Mouse (Mus musculus): ENCODE data around the gene Ptov1. TPM values are rescaled to one million over a fixed set of nuclear protein-coding genes. Genes with fewer than 3 reads are reported as not detected.

Ptov1 gene
- polyA plus RNA-seq, 1 experiment from 2014 or later: 316 TPM

- WGBS: 1% methylated on average over 58 of the region's 58 CpGs
- DNase-seq (ENCODE audit: low spot score): no peak
- H3K4me1 ChIP-seq: peaks cover 27% of the 10 kb centered on the region
- H3K36me3 ChIP-seq: peaks cover 50% of the 10 kb centered on the region
- H3K27ac ChIP-seq: peak overlapping the region; percentile 62
- peak overlapping the region; percentile 53 for H3K4me3 ChIP-seq
- peaks cover 53% of the 10 kb centered on the region for H3K27me3 ChIP-seq (ENCODE audit: insufficient read depth, poor library complexity, severe bottlenecking)
- H3K9me3 ChIP-seq: no peaks in the 10 kb centered on the region
These were observed 29.9 kb downstream of the Ptov1 start for GRCm38 (mm10) chr7:44839491-44840191.

DNA sequence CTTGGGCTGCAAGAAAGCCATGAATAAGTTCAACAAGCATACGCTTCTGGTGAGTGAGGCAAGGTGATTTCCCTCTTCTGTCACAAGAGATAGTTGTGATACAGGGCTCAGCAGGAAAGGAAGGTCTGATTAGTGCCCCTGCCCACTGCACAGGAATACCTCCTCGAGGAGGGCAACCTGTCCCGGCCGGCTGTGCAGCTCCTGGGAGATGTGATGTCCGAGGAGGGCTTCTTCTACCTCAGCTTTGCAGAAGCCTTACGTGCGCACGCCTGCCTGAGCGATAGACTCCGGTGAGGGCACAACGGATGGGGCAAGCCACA, 30.5 kb downstream of the Ptov1 start:
- Histone ChIP-seq H3K27ac (peak overlapping the region; percentile 62), H3K27me3 (ENCODE audit: insufficient read depth, poor library complexity, severe bottlenecking) (peaks cover 53% of the 10 kb centered on the region), H3K4me1 (peaks cover 27% of the 10 kb centered on the region), H3K9me3 (no peaks in the 10 kb centered on the region), H3K4me3 (peak overlapping the region; percentile 53), H3K36me3 (peaks cover 45% of the 10 kb centered on the region)
- no peak for DNase-seq (ENCODE audit: low spot score)
- WGBS: 26% methylated on average over 11 of the region's 11 CpGs

DNA sequence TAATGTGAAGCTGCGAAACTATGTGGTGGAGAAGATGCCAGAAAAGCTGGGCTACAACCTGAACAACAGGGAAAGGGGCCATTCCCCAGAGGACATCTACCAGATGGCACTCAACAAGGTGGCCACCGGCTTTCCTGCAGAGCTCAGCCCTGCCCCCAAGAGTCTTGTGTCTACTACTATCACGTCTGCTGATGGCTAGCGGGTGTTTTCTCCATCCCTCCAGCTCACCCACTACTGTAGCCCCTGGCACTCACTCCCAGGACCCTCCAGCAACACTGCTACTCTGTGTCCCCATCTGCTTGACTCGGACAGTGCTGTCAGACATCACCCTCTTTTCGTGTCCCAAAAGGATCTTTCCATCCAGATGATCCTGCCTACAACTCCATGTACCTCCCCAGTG, 31.5 kb downstream of the Ptov1 start:
- H3K36me3 ChIP-seq: peaks cover 34% of the 10 kb centered on the region
- no peak overlapping the region for H3K27ac ChIP-seq
- H3K4me3 ChIP-seq: no peak overlapping the region
- H3K27me3 ChIP-seq (ENCODE audit: insufficient read depth, poor library complexity, severe bottlenecking): peaks cover 53% of the 10 kb centered on the region
- 82% methylated on average over 6 of the region's 6 CpGs for WGBS
- no peaks in the 10 kb centered on the region for H3K9me3 ChIP-seq
- peaks cover 27% of the 10 kb centered on the region for H3K4me1 ChIP-seq
- peak; percentile 71 for DNase-seq (ENCODE audit: low spot score)

DNA sequence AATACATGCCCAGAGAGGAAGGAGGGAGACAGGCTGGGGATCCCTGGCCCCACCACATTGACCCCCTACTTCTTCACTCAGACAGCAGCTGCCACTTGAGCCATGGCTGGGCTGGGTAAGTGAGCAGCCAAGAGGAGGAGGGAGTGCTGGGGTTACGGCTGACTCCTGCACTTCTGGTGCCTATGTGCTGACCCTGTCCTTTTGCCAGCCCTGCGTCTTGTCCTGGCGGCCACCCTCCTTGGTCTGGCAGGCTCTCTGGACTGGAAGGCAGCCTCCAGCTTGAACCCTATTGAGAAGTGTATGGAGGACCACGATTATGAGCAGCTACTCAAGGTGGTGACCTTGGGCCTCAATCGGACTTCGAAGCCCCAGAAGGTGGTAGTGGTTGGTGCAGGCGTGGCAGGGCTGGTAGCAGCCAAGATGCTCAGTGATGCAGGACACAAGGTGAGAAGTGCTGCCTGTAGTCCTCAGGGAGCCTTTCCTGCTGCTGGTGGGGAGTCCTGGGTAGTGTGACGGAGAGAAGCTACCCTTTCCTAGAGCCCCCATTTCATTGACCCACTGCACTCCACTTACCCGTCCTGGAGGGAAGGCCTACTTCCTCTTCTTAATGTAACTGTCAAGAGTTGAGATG, 33.0 kb downstream of the Ptov1 start:
- H3K36me3 ChIP-seq: peaks cover 26% of the 10 kb centered on the region
- no peak overlapping the region for H3K27ac ChIP-seq
- no peak overlapping the region for H3K4me3 ChIP-seq
- H3K9me3 ChIP-seq: no peaks in the 10 kb centered on the region
- peaks cover 41% of the 10 kb centered on the region for H3K27me3 ChIP-seq (ENCODE audit: insufficient read depth, poor library complexity, severe bottlenecking)
- peaks cover 27% of the 10 kb centered on the region for H3K4me1 ChIP-seq
- peak; percentile 72 for DNase-seq (ENCODE audit: low spot score)
- 78% methylated on average over 9 of the region's 9 CpGs for WGBS

DNA sequence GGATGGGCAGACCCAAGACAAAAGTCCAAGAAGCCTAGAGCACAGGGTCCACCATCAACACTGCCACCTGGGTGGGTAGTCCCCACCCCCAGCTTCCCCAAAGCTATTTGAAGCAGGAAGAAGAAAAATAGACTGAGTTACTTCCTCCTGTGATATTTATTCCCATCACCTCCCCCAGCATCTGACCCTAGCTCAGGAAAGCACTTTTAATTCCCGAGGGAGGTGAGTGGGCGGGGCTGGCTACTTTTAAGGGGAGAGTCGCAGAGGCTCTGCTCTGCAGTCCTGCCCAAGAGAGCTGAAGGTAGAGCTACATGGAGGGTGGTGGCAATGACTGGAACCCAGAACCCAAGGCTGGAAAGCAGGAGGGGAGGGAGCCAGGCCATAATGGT, 33.6 kb downstream of the Ptov1 start:
- Histone ChIP-seq H3K27ac (no peak overlapping the region), H3K9me3 (no peaks in the 10 kb centered on the region), H3K27me3 (ENCODE audit: insufficient read depth, poor library complexity, severe bottlenecking) (peaks cover 37% of the 10 kb centered on the region), H3K4me3 (no peak overlapping the region), H3K36me3 (peaks cover 27% of the 10 kb centered on the region), H3K4me1 (peaks cover 27% of the 10 kb centered on the region)
- 52% methylated on average over 3 of the region's 3 CpGs for WGBS
- DNase-seq (ENCODE audit: low spot score): no peak

- no peak overlapping the region for H3K4me3 ChIP-seq
- H3K36me3 ChIP-seq: peaks cover 27% of the 10 kb centered on the region
- WGBS: 95% methylated on average over 1 of the region's 1 CpGs
- peaks cover 27% of the 10 kb centered on the region for H3K4me1 ChIP-seq
- peaks cover 32% of the 10 kb centered on the region for H3K27me3 ChIP-seq (ENCODE audit: insufficient read depth, poor library complexity, severe bottlenecking)
- no peaks in the 10 kb centered on the region for H3K9me3 ChIP-seq
- H3K27ac ChIP-seq: no peak overlapping the region
- no peak for DNase-seq (ENCODE audit: low spot score)
These were observed 34.1 kb downstream of the Ptov1 start for GRCm38 (mm10) chr7:44835373-44836015.

- Histone ChIP-seq H3K36me3 (peaks cover 45% of the 10 kb centered on the region), H3K4me3 (no peak overlapping the region), H3K9me3 (no peaks in the 10 kb centered on the region), H3K4me1 (peaks cover 13% of the 10 kb centered on the region; the same call in 1 of the 2 replicates), H3K27me3 (ENCODE audit: insufficient read depth, poor library complexity, severe bottlenecking) (peaks cover 5% of the 10 kb centered on the region; the same call in 1 of the 2 replicates), H3K27ac (no peak overlapping the region)
- no peak for DNase-seq (ENCODE audit: low spot score)
- WGBS: 80% methylated on average over 4 of the region's 4 CpGs
These were observed 36.8 kb downstream of the Ptov1 start for GRCm38 (mm10) chr7:44832763-44833162.

DNA sequence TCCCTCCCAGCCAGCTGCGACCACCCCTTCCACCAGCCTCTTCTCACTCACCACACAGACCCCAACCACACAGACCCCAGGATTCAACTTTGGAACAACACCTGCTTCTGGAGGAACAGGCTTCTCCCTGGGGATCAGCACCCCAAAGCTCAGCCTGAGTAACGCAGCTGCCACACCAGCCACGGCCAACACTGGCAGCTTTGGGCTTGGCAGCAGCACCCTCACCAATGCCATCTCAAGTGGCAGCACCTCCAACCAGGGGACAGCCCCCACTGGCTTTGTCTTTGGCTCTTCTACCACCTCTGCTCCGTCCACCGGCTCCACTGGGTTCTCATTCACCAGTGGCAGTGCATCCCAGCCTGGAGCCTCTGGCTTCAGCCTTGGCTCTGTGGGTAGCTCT, 40.9 kb downstream of the Ptov1 start:
- WGBS: 98% methylated on average over 5 of the region's 5 CpGs
- Histone ChIP-seq H3K36me3 (peaks cover 52% of the 10 kb centered on the region), H3K27me3 (ENCODE audit: insufficient read depth, poor library complexity, severe bottlenecking) (no peaks in the 10 kb centered on the region), H3K9me3 (no peaks in the 10 kb centered on the region), H3K4me3 (no peak overlapping the region; the same call in 1 of the 2 replicates), H3K4me1 (peaks cover 22% of the 10 kb centered on the region), H3K27ac (no peak overlapping the region)
- no peak for DNase-seq (ENCODE audit: low spot score)

DNA sequence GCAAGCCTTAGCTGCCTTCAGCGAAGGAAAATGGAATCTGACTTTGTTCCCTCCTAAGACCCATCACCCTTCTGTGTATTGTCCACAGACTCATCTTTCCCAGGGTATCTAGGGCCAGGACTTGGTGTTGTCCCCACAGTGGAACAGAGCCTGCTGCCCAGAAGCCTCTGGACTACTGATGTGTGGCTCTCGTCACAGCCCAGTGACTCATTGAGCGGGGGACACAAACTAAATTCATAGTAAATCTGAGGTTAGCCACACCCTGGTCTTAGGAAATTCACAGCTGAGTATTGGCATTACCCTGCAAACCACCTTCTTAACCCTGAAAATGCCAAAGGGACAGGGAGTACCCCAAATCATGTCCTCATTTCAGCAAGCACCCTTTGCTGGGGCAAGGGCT, 42.8 kb downstream of the Ptov1 start:
- Histone ChIP-seq H3K27ac (no peak overlapping the region), H3K27me3 (ENCODE audit: insufficient read depth, poor library complexity, severe bottlenecking) (no peaks in the 10 kb centered on the region), H3K9me3 (no peaks in the 10 kb centered on the region), H3K4me1 (peaks cover 34% of the 10 kb centered on the region), H3K36me3 (peaks cover 54% of the 10 kb centered on the region), H3K4me3 (no peak overlapping the region)
- DNase-seq (ENCODE audit: low spot score): no peak
- 91% methylated on average over 3 of the region's 3 CpGs for WGBS

- no peaks in the 10 kb centered on the region for H3K27me3 ChIP-seq (ENCODE audit: insufficient read depth, poor library complexity, severe bottlenecking)
- peaks cover 35% of the 10 kb centered on the region for H3K36me3 ChIP-seq
- peaks cover 49% of the 10 kb centered on the region for H3K4me1 ChIP-seq
- H3K27ac ChIP-seq: no peak overlapping the region
- no peaks in the 10 kb centered on the region for H3K9me3 ChIP-seq
- DNase-seq (ENCODE audit: low spot score): no peak
- WGBS: 33% methylated on average over 3 of the region's 3 CpGs
- H3K4me3 ChIP-seq: no peak overlapping the region
These were observed 44.7 kb downstream of the Ptov1 start for GRCm38 (mm10) chr7:44824872-44825271.

DNA sequence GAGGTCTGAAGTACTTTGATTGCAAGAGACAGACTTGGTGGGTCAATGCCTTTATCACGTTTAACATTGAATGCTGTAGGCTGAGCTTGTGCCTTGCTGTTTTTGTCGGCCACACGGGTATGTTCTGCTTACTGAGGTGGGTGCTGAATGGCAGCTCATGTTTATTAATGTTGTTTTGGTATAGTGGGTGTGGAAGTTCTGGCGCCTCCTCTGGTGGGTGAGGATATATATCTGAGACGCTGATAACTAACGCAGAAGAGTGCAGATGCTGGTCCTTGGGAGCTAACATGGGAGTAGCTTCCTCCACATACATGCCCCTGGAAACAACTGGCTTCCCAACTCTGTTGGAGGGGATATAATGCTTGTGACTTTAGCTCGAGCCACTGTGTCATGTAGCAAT, 46.2 kb downstream of the Ptov1 start:
- H3K27ac ChIP-seq: no peak overlapping the region
- H3K36me3 ChIP-seq: peaks cover 25% of the 10 kb centered on the region
- peaks cover 62% of the 10 kb centered on the region for H3K4me1 ChIP-seq
- WGBS: 46% methylated on average over 7 of the region's 7 CpGs
- no peaks in the 10 kb centered on the region for H3K27me3 ChIP-seq (ENCODE audit: insufficient read depth, poor library complexity, severe bottlenecking)
- no peaks in the 10 kb centered on the region for H3K9me3 ChIP-seq
- no peak for DNase-seq (ENCODE audit: low spot score)
- H3K4me3 ChIP-seq: no peak overlapping the region

DNA sequence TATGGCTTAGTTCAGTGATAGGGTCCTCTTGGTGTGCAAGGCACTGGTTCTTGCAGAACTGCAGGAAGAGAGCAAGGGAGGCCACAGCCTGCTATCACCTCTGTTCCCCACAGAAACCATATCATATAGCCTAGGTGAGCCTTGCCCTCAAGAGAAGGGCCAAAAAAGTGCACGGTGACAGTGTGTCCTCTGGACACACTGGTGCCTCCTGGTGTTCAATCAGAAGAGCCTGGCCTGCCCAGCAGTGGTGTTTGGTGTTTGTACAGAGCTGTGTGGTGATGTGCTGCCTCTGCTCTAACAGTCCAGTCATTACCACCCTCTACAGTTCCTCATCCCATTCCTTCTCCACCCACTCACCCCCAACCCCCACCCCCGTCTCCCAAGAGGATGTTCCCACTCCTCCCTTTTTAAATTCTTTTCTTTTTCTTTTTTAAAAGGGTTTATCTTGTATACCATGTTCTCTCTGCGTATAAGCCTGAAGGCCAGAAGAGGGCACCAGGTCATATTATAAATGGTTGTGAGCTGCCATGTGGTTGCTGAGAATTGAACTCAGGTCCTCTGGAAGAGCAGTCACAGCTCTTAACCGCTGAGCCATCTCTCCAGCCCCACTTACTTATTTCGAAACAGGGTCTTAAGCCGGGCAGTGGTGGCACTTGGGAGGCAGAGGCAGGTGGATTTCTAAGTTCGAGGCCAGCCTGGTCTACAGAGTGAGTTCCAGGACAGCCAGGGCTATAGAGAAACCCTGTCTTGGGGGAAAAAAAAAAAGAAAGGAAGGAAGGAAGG, 47.7 kb downstream of the Ptov1 start:
- peak; percentile 56 for DNase-seq (ENCODE audit: low spot score)
- Histone ChIP-seq H3K4me3 (no peak overlapping the region), H3K27ac (no peak overlapping the region), H3K4me1 (peaks cover 75% of the 10 kb centered on the region), H3K27me3 (ENCODE audit: insufficient read depth, poor library complexity, severe bottlenecking) (no peaks in the 10 kb centered on the region), H3K9me3 (no peaks in the 10 kb centered on the region), H3K36me3 (peaks cover 21% of the 10 kb centered on the region)
- 83% methylated on average over 7 of the region's 7 CpGs for WGBS

- Histone ChIP-seq H3K27ac (no peak overlapping the region), H3K9me3 (no peaks in the 10 kb centered on the region), H3K36me3 (peaks cover 14% of the 10 kb centered on the region), H3K4me1 (peaks cover 70% of the 10 kb centered on the region), H3K4me3 (no peak overlapping the region), H3K27me3 (ENCODE audit: insufficient read depth, poor library complexity, severe bottlenecking) (no peaks in the 10 kb centered on the region)
- WGBS: 79% methylated on average over 3 of the region's 3 CpGs
- peak; percentile 51 for DNase-seq (ENCODE audit: low spot score)
These were observed 49.1 kb downstream of the Ptov1 start for GRCm38 (mm10) chr7:44820525-44820924.

All from heart, embryonic 10.5 days (tissue).